Mouse (Mus musculus): Measurements from ENCODE around the gene Zfp583. TPM values are rescaled to one million over a fixed set of nuclear protein-coding genes. Genes with fewer than 3 reads are reported as not detected.
A peak's percentile ranks its signal among the peaks of the same experiment; 100 is the strongest.
"Not testable (repeated sequence)": the region's sequence is repeated elsewhere in the genome, so short reads cannot be mapped to it uniquely, and the experiment has no call there.

The Zfp583 gene
- total RNA-seq (2014; rRNA removed; ENCODE audit: low replicate concordance) (3.1 TPM in 1 of 2 replicates, not detected in the other), polyA plus RNA-seq (2015; fragmentation: Nextera tagmentation; extraction: Ambion mirVana) (2.6 and 3.1 TPM in 2 replicates)

- DNase-seq (ENCODE audit: low spot score): peak; percentile 88
- peak within 1 kb of the TSS; percentile 50 for H3K4me3 ChIP-seq (ENCODE audit: low read depth, low read length)
- H3K4me1 ChIP-seq (ENCODE audit: control insufficient read depth, insufficient read depth): no peaks in the 10 kb centered on the region
- peak within 1 kb of the TSS; percentile 56 for H3K27ac ChIP-seq (ENCODE audit: low read depth)
- no peaks in the 10 kb centered on the region for H3K36me3 ChIP-seq (replicated peaks; ENCODE audit: control insufficient read depth, insufficient read depth, low read length)
- TF ChIP-seq CTCF (IDR thresholded peaks at IDR 0.05; ENCODE audit: low read depth) (no peak), EP300 (IDR thresholded peaks at IDR 0.05; ENCODE audit: low read depth) (no peak)
- WGBS: 5% methylated on average over 31 of the region's 31 CpGs
- H3K9ac ChIP-seq (replicated peaks; ENCODE audit: low read depth, low read length): peak within 1 kb of the TSS; percentile 56
- H3K4me2 ChIP-seq (ENCODE audit: low read depth, low read length): peak within 1 kb of the TSS; percentile 61
- H3K9me3 ChIP-seq (replicated peaks; ENCODE audit: control insufficient read depth, low read length): no peaks in the 10 kb centered on the region
- ATAC-seq (ENCODE audit: insufficient read depth, low read depth): peak; percentile 96
- no peaks in the 10 kb centered on the region for H3K27me3 ChIP-seq (ENCODE audit: control insufficient read depth, insufficient read depth, low read length)
Measured at GRCm38 (mm10) chr7:6331233-6331956, at the start of gene Zfp583. Zfp583 (minus strand) TSS chr7:6331285.

GRCm38 (mm10) chr7:6378441-6378840 is 47.4 kb upstream of the Zfp583 start:
- H3K9ac ChIP-seq (replicated peaks; ENCODE audit: low read depth, low read length): no peak overlapping the region
- H3K36me3 ChIP-seq (replicated peaks; ENCODE audit: control insufficient read depth, insufficient read depth, low read length): peaks cover 5% of the 10 kb centered on the region; the same call in 1 of the 2 replicates
- ATAC-seq (ENCODE audit: insufficient read depth, low read depth): no peak
- peaks cover 4% of the 10 kb centered on the region; the same call in 1 of the 2 replicates for H3K4me1 ChIP-seq (ENCODE audit: control insufficient read depth, insufficient read depth)
- H3K9me3 ChIP-seq (replicated peaks; ENCODE audit: control insufficient read depth, low read length): no peaks in the 10 kb centered on the region
- no peaks in the 10 kb centered on the region for H3K27me3 ChIP-seq (ENCODE audit: control insufficient read depth, insufficient read depth, low read length)
- no peak overlapping the region for H3K27ac ChIP-seq (ENCODE audit: low read depth)
- no peak overlapping the region for H3K4me3 ChIP-seq (ENCODE audit: low read depth, low read length)
- TF ChIP-seq EP300 (IDR thresholded peaks at IDR 0.05; ENCODE audit: low read depth): no peak
- TF ChIP-seq CTCF (IDR thresholded peaks at IDR 0.05; ENCODE audit: low read depth): no peak
- no peak overlapping the region for H3K4me2 ChIP-seq (ENCODE audit: low read depth, low read length)
- WGBS: 77% methylated on average over 8 of the region's 8 CpGs
- DNase-seq (ENCODE audit: low spot score): no peak

GRCm38 (mm10) chr7:6372993-6373392 is 41.9 kb upstream of the Zfp583 start:
- WGBS: 81% methylated on average over 3 of the region's 3 CpGs
- H3K27me3 ChIP-seq (ENCODE audit: control insufficient read depth, insufficient read depth, low read length): no peaks in the 10 kb centered on the region
- H3K36me3 ChIP-seq (replicated peaks; ENCODE audit: control insufficient read depth, insufficient read depth, low read length): peaks cover 5% of the 10 kb centered on the region; the same call in 1 of the 2 replicates
- no peak for DNase-seq (ENCODE audit: low spot score)
- no peak overlapping the region for H3K4me3 ChIP-seq (ENCODE audit: low read depth, low read length)
- TF ChIP-seq EP300 (IDR thresholded peaks at IDR 0.05; ENCODE audit: low read depth): no peak
- no peak for ATAC-seq (ENCODE audit: insufficient read depth, low read depth)
- H3K9me3 ChIP-seq (replicated peaks; ENCODE audit: control insufficient read depth, low read length): no peaks in the 10 kb centered on the region
- no peaks in the 10 kb centered on the region for H3K4me1 ChIP-seq (ENCODE audit: control insufficient read depth, insufficient read depth)
- no peak overlapping the region for H3K27ac ChIP-seq (ENCODE audit: low read depth)
- no peak overlapping the region for H3K4me2 ChIP-seq (ENCODE audit: low read depth, low read length)
- H3K9ac ChIP-seq (replicated peaks; ENCODE audit: low read depth, low read length): no peak overlapping the region

- no peak overlapping the region for H3K4me3 ChIP-seq (ENCODE audit: low read depth, low read length)
- no peak for ATAC-seq (ENCODE audit: insufficient read depth, low read depth)
- H3K9me3 ChIP-seq (replicated peaks; ENCODE audit: control insufficient read depth, low read length): no peaks in the 10 kb centered on the region
- WGBS: 83% methylated on average over 3 of the region's 3 CpGs
- no peak for DNase-seq (ENCODE audit: low spot score)
- no peaks in the 10 kb centered on the region for H3K4me1 ChIP-seq (ENCODE audit: control insufficient read depth, insufficient read depth)
- H3K4me2 ChIP-seq (ENCODE audit: low read depth, low read length): no peak overlapping the region
- no peak overlapping the region for H3K27ac ChIP-seq (ENCODE audit: low read depth)
- TF ChIP-seq CTCF (IDR thresholded peaks at IDR 0.05; ENCODE audit: low read depth) (no peak), EP300 (IDR thresholded peaks at IDR 0.05; ENCODE audit: low read depth) (no peak)
- peaks cover 5% of the 10 kb centered on the region; the same call in 1 of the 2 replicates for H3K36me3 ChIP-seq (replicated peaks; ENCODE audit: control insufficient read depth, insufficient read depth, low read length)
- H3K27me3 ChIP-seq (ENCODE audit: control insufficient read depth, insufficient read depth, low read length): no peaks in the 10 kb centered on the region
- no peak overlapping the region for H3K9ac ChIP-seq (replicated peaks; ENCODE audit: low read depth, low read length)
Measured at GRCm38 (mm10) chr7:6369460-6369859, 38.4 kb upstream of the Zfp583 start.

- not testable (repeated sequence) for DNase-seq (ENCODE audit: low spot score); H3K9me3 ChIP-seq (replicated peaks; ENCODE audit: control insufficient read depth, low read length); H3K36me3 ChIP-seq (replicated peaks; ENCODE audit: control insufficient read depth, insufficient read depth, low read length); H3K27ac ChIP-seq (ENCODE audit: low read depth); H3K4me1 ChIP-seq (ENCODE audit: control insufficient read depth, insufficient read depth); H3K9ac ChIP-seq (replicated peaks; ENCODE audit: low read depth, low read length); H3K4me3 ChIP-seq (ENCODE audit: low read depth, low read length); H3K27me3 ChIP-seq (ENCODE audit: control insufficient read depth, insufficient read depth, low read length); ATAC-seq (ENCODE audit: insufficient read depth, low read depth); H3K4me2 ChIP-seq (ENCODE audit: low read depth, low read length)
- 78% methylated on average over 5 of the region's 5 CpGs for WGBS
Measured at GRCm38 (mm10) chr7:6368146-6368545, 37.1 kb upstream of the Zfp583 start.

- Histone ChIP-seq H3K4me2 (ENCODE audit: low read depth, low read length) (no peak overlapping the region), H3K27me3 (ENCODE audit: control insufficient read depth, insufficient read depth, low read length) (no peaks in the 10 kb centered on the region), H3K4me1 (ENCODE audit: control insufficient read depth, insufficient read depth) (peaks cover 4% of the 10 kb centered on the region; the same call in 1 of the 2 replicates), H3K4me3 (ENCODE audit: low read depth, low read length) (no peak overlapping the region), H3K9me3 (replicated peaks; ENCODE audit: control insufficient read depth, low read length) (no peaks in the 10 kb centered on the region), H3K27ac (ENCODE audit: low read depth) (no peak overlapping the region), H3K36me3 (replicated peaks; ENCODE audit: control insufficient read depth, insufficient read depth, low read length) (no peaks in the 10 kb centered on the region), H3K9ac (replicated peaks; ENCODE audit: low read depth, low read length) (no peak overlapping the region)
- ATAC-seq (ENCODE audit: insufficient read depth, low read depth): no peak
- TF ChIP-seq CTCF (IDR thresholded peaks at IDR 0.05; ENCODE audit: low read depth): no peak
- no peak for TF ChIP-seq EP300 (IDR thresholded peaks at IDR 0.05; ENCODE audit: low read depth)
- WGBS: 86% methylated on average over 5 of the region's 5 CpGs
- DNase-seq (ENCODE audit: low spot score): no peak
Measured at GRCm38 (mm10) chr7:6367185-6367584, 36.1 kb upstream of the Zfp583 start.
